ENCODE assay signal across 17 mouse cellular contexts in the genomic region with DNA sequence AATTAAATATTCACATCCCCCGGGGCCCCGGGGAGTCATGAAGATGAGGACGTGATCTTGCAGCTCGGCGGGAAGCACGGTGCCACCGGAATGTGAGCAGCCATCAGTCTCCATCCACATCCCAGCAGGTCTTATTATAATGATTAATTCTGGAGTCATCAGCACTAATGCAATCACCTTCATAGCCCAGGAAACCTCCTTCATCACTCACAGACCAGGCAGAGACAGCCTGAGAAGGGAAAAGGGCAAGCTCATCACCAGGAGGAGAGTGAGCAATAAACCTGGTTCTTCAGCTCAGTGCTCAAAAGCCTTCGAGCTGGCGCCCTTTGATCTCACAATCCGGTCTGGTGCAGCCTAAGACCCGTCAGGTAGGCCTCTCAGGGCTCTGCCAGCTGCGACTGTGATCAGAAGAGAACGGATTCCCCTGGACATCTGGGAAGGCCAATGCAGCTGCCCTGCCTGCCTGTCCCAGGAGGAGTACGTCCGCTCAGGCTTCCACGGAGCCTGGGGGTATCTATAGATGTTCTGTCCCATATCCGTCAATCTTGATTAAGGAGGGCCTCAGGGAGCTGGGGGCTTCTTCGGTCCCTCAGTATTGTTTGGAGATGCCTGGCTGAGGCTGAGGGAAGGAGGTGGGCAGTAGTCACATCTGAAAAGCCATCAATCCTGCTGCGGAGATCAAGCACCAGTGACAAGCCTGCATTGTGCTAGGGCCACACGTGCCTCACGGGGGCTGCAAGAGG. TPM values are rescaled to one million over a fixed set of nuclear protein-coding genes. Genes with fewer than 3 reads are reported as not detected.
DNase-seq lines count a peak whose midpoint lies in the region; ATAC-seq lines count a peak whose summit lies in the region.
"Had no signal": no experiment of that assay in that cellular context is flagged by ENCODE, and none has a peak within 500 bp of the region (broad histone marks: within the 10 kb centered on the region; RNA-seq: fewer than 3 reads in every experiment).

No protein-coding gene starts in this region.

- ATAC-seq in midbrain, embryonic 11.5 days (ENCODE audit: low FRiP score) = peak; percentile 75
- ATAC-seq: CD4-positive, CD25-positive, alpha-beta regulatory T cell, adult 4 months had no signal

- H3K27ac ChIP-seq in hindbrain, embryonic 10.5 days = peak overlapping the region; percentile 76
- H3K27ac ChIP-seq in midbrain, embryonic 11.5 days (ENCODE audit: low read depth, low read length) = no peak overlapping the region
- H3K27ac ChIP-seq: limb, embryonic 12.5 days; lung, embryonic 15.5 days had no signal

- H3K4me2 ChIP-seq in midbrain, embryonic 11.5 days = no peak overlapping the region
- H3K4me2 ChIP-seq: limb, embryonic 12.5 days; lung, embryonic 15.5 days had no signal

- DNase-seq in kidney, postnatal 25 days = peak; percentile 32 to 68
- no peak for DNase-seq in kidney, adult 18-20 months
- peak; percentile 69 for DNase-seq in hindbrain, embryonic 10.5 days (ENCODE audit: low spot score)
- DNase-seq in midbrain, embryonic 11.5 days (ENCODE audit: low spot score, missing footprints) = peak; percentile 89
- peak; percentile 68 for DNase-seq in retina, embryonic 14.5 days (ENCODE audit: low spot score)
- DNase-seq in liver = no peak
- no peak for DNase-seq in adrenal gland, adult 8-10 months
- no peak for DNase-seq in heart, postnatal 25 days (ENCODE audit: low spot score)
- DNase-seq: cerebellum, adult 9-11 months; gastrocnemius, postnatal 14 days; heart, postnatal 10 days; layer of hippocampus, adult 9-11 months; right cerebral cortex, adult 18-20 months; thymus, postnatal 25 days had no signal

- no peaks in the 10 kb centered on the region for H3K9me3 ChIP-seq in hindbrain, embryonic 10.5 days
- no peaks in the 10 kb centered on the region for H3K9me3 ChIP-seq in midbrain, embryonic 11.5 days (ENCODE audit: control insufficient read depth, low read length)
- H3K9me3 ChIP-seq: limb, embryonic 12.5 days; lung, embryonic 15.5 days had no signal

- H3K27me3 ChIP-seq in hindbrain, embryonic 10.5 days (ENCODE audit: insufficient read depth, poor library complexity, severe bottlenecking) = peaks cover 23% of the 10 kb centered on the region
- no peaks in the 10 kb centered on the region for H3K27me3 ChIP-seq in midbrain, embryonic 11.5 days (ENCODE audit: control insufficient read depth, insufficient read depth, low read length)

- no peaks in the 10 kb centered on the region for H3K36me3 ChIP-seq in hindbrain, embryonic 10.5 days
- H3K36me3 ChIP-seq in midbrain, embryonic 11.5 days (ENCODE audit: control insufficient read depth, insufficient read depth, low read length) = no peaks in the 10 kb centered on the region
- H3K36me3 ChIP-seq: limb, embryonic 12.5 days; lung, embryonic 15.5 days had no signal

- WGBS in hindbrain, embryonic 10.5 days = 22% methylated on average over 21 of the region's 21 CpGs
- WGBS in midbrain, embryonic 11.5 days = 35% methylated on average over 21 of the region's 21 CpGs

- peak overlapping the region; percentile 20; the same call in 1 of the 2 replicates for H3K4me3 ChIP-seq in hindbrain, embryonic 10.5 days
- H3K4me3 ChIP-seq in midbrain, embryonic 11.5 days (ENCODE audit: low read depth, low read length) = no peak overlapping the region
- H3K4me3 ChIP-seq: limb, embryonic 12.5 days; lung, embryonic 15.5 days had no signal

- intact Hi-C loops in heart, postnatal 25 days (cut with DNase I) = no loop called here

- H3K4me1 ChIP-seq in hindbrain, embryonic 10.5 days (replicated peaks) = peaks cover 50% of the 10 kb centered on the region
- H3K4me1 ChIP-seq in midbrain, embryonic 11.5 days (ENCODE audit: control insufficient read depth, insufficient read depth, low read length) = peaks cover 10% of the 10 kb centered on the region
- H3K4me1 ChIP-seq: lung, embryonic 15.5 days had no signal

- no peak overlapping the region for H3K9ac ChIP-seq in midbrain, embryonic 11.5 days (ENCODE audit: low read length)
- H3K9ac ChIP-seq: limb, embryonic 12.5 days; lung, embryonic 15.5 days had no signal

RNA-seq across cellular contexts. Expression of gene Crabp1, which starts 12.2 kb away (rescaled TPM):
- polyA plus RNA-seq in hindbrain, embryonic 10.5 days (2016; fragmentation: Nextera tagmentation; extraction: Ambion mirVana) = 1,866 and 1,915 TPM in 2 replicates
- 1,135 and 1,165 TPM in 2 replicates for polyA plus RNA-seq in midbrain, embryonic 11.5 days (2014; fragmentation: Nextera tagmentation; extraction: Ambion mirVana)
- total RNA-seq in adrenal gland, adult 8-10 months (2022) = 10 to 100 TPM; 11.0 to 25.5 (median 15.2) TPM
- total RNA-seq in heart, postnatal 25 days (2021) = not detected
- total RNA-seq: heart, postnatal 10 days had no signal
- polyA plus RNA-seq: CD4-positive, CD25-positive, alpha-beta regulatory T cell, adult 4 months had no signal

RNA-seq across cellular contexts. Expression of gene Wdr61, which starts 18.1 kb away (rescaled TPM):
- 150 and 174 TPM in 2 replicates for polyA plus RNA-seq in hindbrain, embryonic 10.5 days (2016; fragmentation: Nextera tagmentation; extraction: Ambion mirVana)
- 179 and 181 TPM in 2 replicates for polyA plus RNA-seq in midbrain, embryonic 11.5 days (2014; fragmentation: Nextera tagmentation; extraction: Ambion mirVana)
- total RNA-seq in adrenal gland, adult 8-10 months (2022) = 10 to 100 TPM; 65.7 to 74.8 (median 70.1) TPM
- total RNA-seq in heart, postnatal 25 days (2021) = 10 to 100 TPM; 29.7 to 31.9 TPM

RNA-seq across cellular contexts. Expression of gene Dnaja4, which starts 53.7 kb away (rescaled TPM):
- 4.5 and 4.7 TPM in 2 replicates for polyA plus RNA-seq in hindbrain, embryonic 10.5 days (2016; fragmentation: Nextera tagmentation; extraction: Ambion mirVana)
- 4.0 and 4.7 TPM in 2 replicates for polyA plus RNA-seq in midbrain, embryonic 11.5 days (2014; fragmentation: Nextera tagmentation; extraction: Ambion mirVana)
- 10 to 100 TPM; 25.6 to 30.9 (median 28.1) TPM for total RNA-seq in adrenal gland, adult 8-10 months (2022)
- total RNA-seq in heart, postnatal 25 days (2021) = 10 to 100 TPM; 69.1 to 78.4 TPM

Comparison
In these comparisons a context has a peak if more than half of its experiments do, and no peak if none do; other contexts are left out.
1. DNase-seq: peak in kidney, postnatal 25 days (2 of 2), hindbrain, embryonic 10.5 days (single experiment), midbrain, embryonic 11.5 days (single experiment) and retina, embryonic 14.5 days (single experiment); none in kidney, adult 18-20 months (single experiment), liver (single experiment), adrenal gland, adult 8-10 months (single experiment) and heart, postnatal 25 days (single experiment).
2. RNA of gene Crabp1, which starts 12.2 kb away (total RNA-seq): 11.0 to 25.5 TPM in adrenal gland, adult 8-10 months; not detected in heart, postnatal 25 days; every median in the first group is over 10 times any median in the second.